Mouse (Mus musculus): ENCODE measurements around the gene Catsper4.
"Not testable (repeated sequence)": the region's sequence is repeated elsewhere in the genome, so short reads cannot be mapped to it uniquely, and the experiment has no call there.

Gene Catsper4

GRCm38 (mm10) chr4:134227194-134227593 lies at the start of gene Catsper4:
Catsper4 (minus strand) TSS chr4:134227383.
- no peak for DNase-seq (ENCODE audit: low spot score in 2 of 2)

- DNase-seq (ENCODE audit: low spot score in 2 of 2), result no peak
Observed at GRCm38 (mm10) chr4:134273417-134274345, 46.5 kb upstream of the Catsper4 start.

GRCm38 (mm10) chr4:134272731-134273416 lies 45.7 kb upstream of the Catsper4 start:
- no peak for DNase-seq (ENCODE audit: low spot score in 2 of 2)

- no peak for DNase-seq (ENCODE audit: low spot score in 2 of 2)
Observed at GRCm38 (mm10) chr4:134271979-134272378, 44.8 kb upstream of the Catsper4 start.

- DNase-seq (ENCODE audit: low spot score in 2 of 2), result not testable (repeated sequence)
Observed at GRCm38 (mm10) chr4:134269622-134270021, 42.4 kb upstream of the Catsper4 start.

- DNase-seq (ENCODE audit: low spot score in 2 of 2), result no peak
Observed at GRCm38 (mm10) chr4:134268102-134268655, 41.0 kb upstream of the Catsper4 start.

- DNase-seq (ENCODE audit: low spot score in 2 of 2), result no peak
Observed at GRCm38 (mm10) chr4:134265860-134266585, 38.8 kb upstream of the Catsper4 start.

- DNase-seq (ENCODE audit: low spot score in 2 of 2), result peak in 1 of 2 experiments; percentile 53
Observed at GRCm38 (mm10) chr4:134263191-134263590, 36.0 kb upstream of the Catsper4 start.

- no peak for DNase-seq (ENCODE audit: low spot score in 2 of 2)
Observed at GRCm38 (mm10) chr4:134258354-134258753, 31.2 kb upstream of the Catsper4 start.

GRCm38 (mm10) chr4:134257198-134258009 lies 30.2 kb upstream of the Catsper4 start:
- DNase-seq (ENCODE audit: low spot score in 2 of 2), result no peak

- DNase-seq (ENCODE audit: low spot score in 2 of 2), result no peak
Observed at GRCm38 (mm10) chr4:134256407-134257197, 29.4 kb upstream of the Catsper4 start.

GRCm38 (mm10) chr4:134255854-134256253 lies 28.7 kb upstream of the Catsper4 start:
- no peak for DNase-seq (ENCODE audit: low spot score in 2 of 2)

- DNase-seq (ENCODE audit: low spot score in 2 of 2), result no peak
Observed at GRCm38 (mm10) chr4:134254835-134255234, 27.7 kb upstream of the Catsper4 start.

- no peak for DNase-seq (ENCODE audit: low spot score in 2 of 2)
Observed at GRCm38 (mm10) chr4:134253722-134254324, 26.6 kb upstream of the Catsper4 start, which contains the start of gene Grrp1. Grrp1 (minus strand) TSS chr4:134254106.

- no peak for DNase-seq (ENCODE audit: low spot score in 2 of 2)
Observed at GRCm38 (mm10) chr4:134252911-134253721, 25.9 kb upstream of the Catsper4 start.

- DNase-seq (ENCODE audit: low spot score in 2 of 2), result peak in 1 of 2 experiments; percentile 35
Observed at GRCm38 (mm10) chr4:134252131-134252910, 25.1 kb upstream of the Catsper4 start.

- peak; percentile 72 to 76 for DNase-seq (ENCODE audit: low spot score in 2 of 2)
Observed at GRCm38 (mm10) chr4:134251241-134252130, 24.3 kb upstream of the Catsper4 start.
